ENCODE assay signal across 8 mouse cellular contexts in genomic region chr11:103639407-103639946, GRCm38 (mm10). TPM values are rescaled to one million over a fixed set of nuclear protein-coding genes. Genes with fewer than 3 reads are reported as not detected.
A peak's percentile ranks its signal among the peaks of the same experiment; 100 is the strongest.
DNase-seq lines count a peak whose midpoint lies in the region; ATAC-seq and TF ChIP-seq lines count a peak whose summit lies in the region.
"Had no signal": no experiment of that assay in that cellular context is flagged by ENCODE, and none has a peak within 500 bp of the region (broad histone marks: within the 10 kb centered on the region; RNA-seq: fewer than 3 reads in every experiment).

No protein-coding gene starts in this region.

- ATAC-seq in hematopoietic stem cell, adult 5-6 weeks (replicated peaks in 1 of 2; ENCODE audit: insufficient read depth in 1 of 2, low FRiP score in 2 of 2, low TSS enrichment in 1 of 2, low read depth in 1 of 2, poor library complexity in 2 of 2, severe bottlenecking in 2 of 2): peak; percentile 45 to 64; a peak in 3 of 4 replicates

- H3K4me1 ChIP-seq in cortical plate, adult 2 months (ENCODE audit: control insufficient read depth, insufficient read depth, low read length): no peaks in the 10 kb centered on the region

- no peak for TF ChIP-seq POLR2A in cortical plate, adult 2 months (IDR thresholded peaks at IDR 0.05; ENCODE audit: extremely low read depth, insufficient read depth, low read length)

- H3K4me3 ChIP-seq in cortical plate, adult 2 months (ENCODE audit: insufficient read depth, low read length): no peak overlapping the region

- DNase-seq in ovary, postnatal 36 days (ENCODE audit: low spot score): peak; percentile 27
- DNase-seq in ovary, postnatal 10 days (ENCODE audit: low spot score): no peak
- DNase-seq in adrenal gland, adult 2 months: peak; percentile 46
- peak; percentile 32 to 44 for DNase-seq in lung, adult 18-20 months
- DNase-seq in retina, embryonic 14.5 days (ENCODE audit: low spot score): peak; percentile 87

- TF ChIP-seq CTCF in cortical plate, adult 2 months (IDR thresholded peaks at IDR 0.05; ENCODE audit: extremely low read depth, insufficient read depth, low read length): peak; percentile 98

- no peak overlapping the region for H3K27ac ChIP-seq in cortical plate, adult 2 months (ENCODE audit: insufficient read depth, low read length)

RNA-seq across cellular contexts. Expression of gene Lyzl6, which starts 0.8 kb away (rescaled TPM):
- not detected for total RNA-seq in adrenal gland, adult 2 months (2021)
- polyA plus RNA-seq in adrenal gland, adult 2 months (2012; rRNA removed): not detected in 2 replicates
- polyA plus RNA-seq in cortical plate, adult 2 months (2012; rRNA removed): not detected in 2 replicates
- total RNA-seq in hematopoietic stem cell, adult 5-6 weeks (2017): not detected in 2 replicates
- total RNA-seq: layer of hippocampus, postnatal 36 days had no signal

RNA-seq across cellular contexts. Expression of gene Rprml, which starts 9.9 kb away (rescaled TPM):
- total RNA-seq in adrenal gland, adult 2 months (2021): under 1 TPM in 1 of 2 experiments, not detected in 1; 0.48 TPM
- polyA plus RNA-seq in adrenal gland, adult 2 months (2012; rRNA removed): 1.1 and 1.2 TPM in 2 replicates
- 107 and 122 TPM in 2 replicates for polyA plus RNA-seq in cortical plate, adult 2 months (2012; rRNA removed)
- not detected in 2 replicates for total RNA-seq in hematopoietic stem cell, adult 5-6 weeks (2017)

RNA-seq across cellular contexts. Expression of gene Gm884, which starts 18.5 kb away (rescaled TPM):
- not detected for total RNA-seq in adrenal gland, adult 2 months (2021)
- not detected in 2 replicates for polyA plus RNA-seq in adrenal gland, adult 2 months (2012; rRNA removed)
- polyA plus RNA-seq in cortical plate, adult 2 months (2012; rRNA removed): not detected in 2 replicates
- total RNA-seq in hematopoietic stem cell, adult 5-6 weeks (2017): not detected in 2 replicates
- total RNA-seq: layer of hippocampus, postnatal 36 days had no signal

RNA-seq across cellular contexts. Expression of gene Gosr2, which starts 58.2 kb away (rescaled TPM):
- total RNA-seq in adrenal gland, adult 2 months (2021): 100 to 1,000 TPM in 1 of 2 experiments, 10 to 100 TPM in 1; 82.7 to 101 TPM
- polyA plus RNA-seq in adrenal gland, adult 2 months (2012; rRNA removed): 56.3 and 76.7 TPM in 2 replicates
- 92.3 and 99.9 TPM in 2 replicates for polyA plus RNA-seq in cortical plate, adult 2 months (2012; rRNA removed)
- total RNA-seq in hematopoietic stem cell, adult 5-6 weeks (2017): 44.7 and 55.5 TPM in 2 replicates
